Mouse (Mus musculus): ENCODE measurements at regions not wholly inside any gene's neighbourhood (a gene's known extent, or its start where the extent isn't known, plus 50 kb on each side); places are given as distances from the start of the nearest gene placed in this dataset.
A peak's percentile ranks its signal among the peaks of the same experiment; 100 is the strongest.
"Not testable (repeated sequence)": the region's sequence is repeated elsewhere in the genome, so short reads cannot be mapped to it uniquely, and the experiment has no call there.

DNA sequence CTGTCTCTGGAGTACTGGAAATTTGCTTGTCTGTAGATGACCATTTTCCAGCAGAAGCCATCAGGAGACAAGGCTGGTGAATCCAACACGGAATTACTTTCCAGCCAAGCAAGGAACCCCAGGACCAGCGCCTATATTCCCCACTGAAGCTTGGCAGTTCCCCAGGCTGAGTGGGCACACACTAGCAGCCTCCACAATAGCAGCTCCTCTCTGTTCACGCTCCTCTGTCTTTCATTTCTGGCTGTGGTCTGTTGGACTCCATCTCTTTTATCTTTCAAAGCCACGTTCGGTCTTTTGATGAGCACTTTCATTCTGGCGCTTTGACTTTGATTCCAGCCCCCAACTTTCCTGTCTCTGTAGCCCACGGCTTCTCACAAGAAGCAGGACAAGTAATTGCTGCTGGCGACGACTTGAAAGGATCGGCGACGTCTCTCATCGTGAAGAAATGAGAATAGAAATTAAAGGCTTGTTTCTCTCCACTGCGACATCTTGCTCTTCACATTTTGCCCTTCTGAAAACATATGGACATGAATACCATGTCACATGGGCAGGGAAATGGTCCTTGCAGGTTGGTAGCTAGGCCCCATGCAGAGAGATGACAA is 268.0 kb downstream of the Diras2 start:
- peak in 1 of 2 experiments; percentile 44 for DNase-seq (ENCODE audit: low spot score in 2 of 2)

DNA sequence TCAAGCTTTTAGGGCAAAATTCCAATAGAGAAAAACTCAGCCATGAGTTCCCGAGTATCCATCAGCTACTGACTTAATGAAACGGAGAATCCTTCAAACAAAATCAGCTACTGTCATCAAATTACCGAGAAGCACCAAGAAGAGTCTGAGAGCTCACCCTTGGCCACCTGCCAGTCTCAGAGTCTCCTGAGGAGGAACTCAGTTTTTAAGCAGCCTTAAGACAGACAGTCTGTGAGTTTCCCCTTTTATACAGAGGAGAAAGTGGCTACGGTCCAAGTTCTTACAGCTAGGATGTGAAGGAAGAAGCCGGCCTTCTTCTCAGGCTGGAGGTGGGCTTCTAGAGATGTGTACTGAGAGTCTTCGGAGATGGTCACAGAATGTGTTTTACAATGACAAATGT is 262.8 kb downstream of the Diras2 start:
- DNase-seq (ENCODE audit: low spot score in 2 of 2) = no peak

DNA sequence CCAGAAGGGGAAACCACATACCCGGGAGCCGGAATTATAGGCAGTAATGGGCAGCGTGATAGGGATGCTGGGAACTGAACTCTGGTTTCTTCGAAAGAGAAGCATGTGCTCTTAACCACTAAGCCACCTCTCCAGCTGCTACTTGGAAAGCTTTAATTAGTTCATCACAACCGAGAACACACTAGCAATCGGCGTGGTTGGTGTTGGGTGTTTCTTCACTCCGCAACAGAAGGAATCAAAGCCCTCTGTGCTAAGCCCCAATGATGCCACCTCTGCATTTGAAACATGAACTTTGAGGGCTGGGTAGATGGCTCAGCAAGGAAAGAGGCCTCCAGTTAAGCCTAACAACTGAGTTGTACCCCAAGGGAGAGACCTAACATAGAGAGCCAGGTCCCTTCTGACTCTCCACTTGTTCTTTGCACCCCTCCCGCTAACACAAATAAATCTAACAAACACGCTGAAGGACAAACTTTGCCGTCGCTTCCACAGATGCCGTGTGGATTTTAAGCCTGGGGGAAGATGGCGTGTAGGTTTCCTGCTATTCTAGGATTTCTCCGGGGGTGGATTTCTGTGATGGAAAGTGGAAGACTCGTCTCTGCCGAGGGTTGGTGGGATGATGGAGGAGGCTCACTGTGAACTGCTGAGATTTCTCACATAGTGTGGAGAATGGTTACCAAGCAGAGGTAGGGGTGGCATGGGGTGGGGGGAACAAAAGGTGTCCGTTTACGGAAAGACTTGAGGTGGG is 257.4 kb downstream of the Diras2 start:
- DNase-seq (ENCODE audit: low spot score in 2 of 2) = peak in 1 of 2 experiments; percentile 66

DNA sequence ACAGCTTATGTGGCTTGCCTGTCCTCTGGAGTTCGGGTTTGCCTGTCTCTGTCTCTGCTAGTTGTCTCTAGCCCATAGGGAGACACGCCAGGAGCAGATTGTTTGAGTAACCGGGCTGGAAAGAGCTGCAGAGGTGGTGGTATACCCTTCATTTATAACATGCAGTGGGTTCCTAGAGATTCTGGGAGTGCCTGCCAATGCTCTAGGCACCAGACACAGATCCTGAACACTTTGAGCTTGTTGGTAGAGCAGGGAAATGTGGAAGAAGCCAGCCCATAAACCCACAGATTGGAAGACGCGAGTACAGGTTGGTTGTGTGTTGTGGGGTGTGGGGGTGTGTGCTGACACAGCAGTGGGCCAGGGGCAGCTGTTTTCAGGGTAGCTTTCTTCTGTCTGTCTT is 255.9 kb downstream of the Diras2 start:
- DNase-seq (ENCODE audit: low spot score in 2 of 2) = no peak

DNA sequence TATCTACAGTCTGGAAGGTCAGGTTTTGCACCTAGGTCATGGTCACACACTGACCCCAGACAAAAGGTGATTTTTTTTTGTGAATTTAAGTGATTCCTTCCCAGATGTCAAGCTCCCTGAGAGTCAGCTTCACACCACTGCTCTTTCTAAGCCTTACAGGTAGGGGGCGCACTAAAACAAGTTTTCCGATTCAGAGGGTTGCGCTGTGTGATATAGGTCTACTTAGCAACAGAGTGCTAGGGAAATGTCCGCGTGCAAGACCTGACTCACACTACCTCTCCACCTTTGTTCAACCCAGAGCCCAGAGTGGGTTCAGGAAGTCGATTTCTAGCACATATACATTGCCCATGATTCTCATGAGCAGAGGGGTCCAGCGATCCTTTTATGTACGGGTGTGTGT is 255.4 kb downstream of the Diras2 start:
- DNase-seq (ENCODE audit: low spot score in 2 of 2) = peak in 1 of 2 experiments; percentile 67

DNA sequence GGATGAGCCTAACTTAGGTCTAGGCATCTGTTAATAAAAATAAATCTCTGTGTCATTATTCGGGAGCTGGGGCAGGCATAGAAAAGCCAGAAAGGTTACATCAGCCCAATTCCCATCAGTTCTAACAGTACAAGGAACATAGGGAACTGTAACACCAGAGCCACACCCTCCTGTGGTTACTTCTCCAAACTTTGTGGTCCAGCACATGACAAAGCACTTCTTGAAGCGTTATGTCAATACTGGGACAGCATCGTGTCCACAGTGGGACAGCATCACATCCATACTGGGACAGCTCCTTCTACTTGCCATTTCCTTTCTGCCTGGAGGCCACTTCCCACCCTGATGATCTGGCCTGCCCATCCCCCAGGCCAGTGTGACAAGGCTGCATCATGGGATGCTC is 253.9 kb downstream of the Diras2 start:
- no peak for DNase-seq (ENCODE audit: low spot score in 2 of 2)

DNA sequence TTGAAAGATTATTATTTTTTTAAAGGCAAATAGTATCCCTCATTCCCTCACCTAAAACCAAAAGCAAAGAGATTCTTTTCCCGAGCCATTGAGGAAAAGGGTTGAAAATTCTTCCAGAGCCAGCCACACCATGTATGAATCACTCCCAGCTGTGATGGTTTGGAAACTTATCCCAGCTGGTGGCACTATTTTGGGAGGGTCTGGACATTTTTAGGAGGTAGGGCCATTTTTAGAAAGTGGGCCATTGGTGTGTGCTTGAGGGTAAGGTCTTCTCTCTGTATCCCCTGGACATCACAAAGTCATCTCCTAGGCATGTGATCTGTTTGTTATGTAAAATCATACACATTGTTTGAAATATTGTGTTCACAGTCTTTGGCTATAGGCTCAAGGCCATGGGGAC is 252.2 kb downstream of the Diras2 start:
- no peak for DNase-seq (ENCODE audit: low spot score in 2 of 2)

DNA sequence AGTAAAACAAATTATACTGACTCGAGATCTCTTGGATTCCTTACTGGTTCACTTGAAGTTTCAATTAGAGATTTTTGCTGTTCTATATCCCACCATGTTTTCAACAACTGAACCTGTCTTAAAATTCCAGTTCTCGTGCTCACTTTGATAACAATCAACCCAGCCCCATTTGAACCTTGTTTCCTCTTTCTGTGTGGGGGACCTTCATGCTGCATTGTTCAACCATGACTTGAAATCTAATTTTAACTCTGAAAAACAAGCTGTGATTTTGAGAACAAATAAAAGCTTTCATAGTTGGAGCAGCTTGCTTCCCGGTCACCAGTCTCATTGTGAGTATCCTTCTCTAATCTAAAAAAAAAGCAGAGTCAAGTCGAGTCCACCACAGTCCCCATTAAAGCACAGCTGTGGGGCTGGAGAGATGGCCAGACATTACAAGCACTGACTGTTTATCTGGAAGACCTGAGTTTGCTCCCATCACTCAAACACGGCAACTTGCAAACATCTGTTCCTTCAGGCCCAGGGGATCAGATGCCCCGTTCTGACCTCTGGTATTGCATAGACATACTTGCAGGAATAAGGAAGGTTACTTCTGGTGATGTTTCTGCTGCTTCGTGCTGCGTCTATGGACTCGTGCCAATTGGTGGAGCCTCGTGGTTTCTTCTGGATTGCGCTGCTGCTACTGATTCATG is 251.7 kb downstream of the Diras2 start:
- DNase-seq (ENCODE audit: low spot score in 2 of 2) = no peak

DNA sequence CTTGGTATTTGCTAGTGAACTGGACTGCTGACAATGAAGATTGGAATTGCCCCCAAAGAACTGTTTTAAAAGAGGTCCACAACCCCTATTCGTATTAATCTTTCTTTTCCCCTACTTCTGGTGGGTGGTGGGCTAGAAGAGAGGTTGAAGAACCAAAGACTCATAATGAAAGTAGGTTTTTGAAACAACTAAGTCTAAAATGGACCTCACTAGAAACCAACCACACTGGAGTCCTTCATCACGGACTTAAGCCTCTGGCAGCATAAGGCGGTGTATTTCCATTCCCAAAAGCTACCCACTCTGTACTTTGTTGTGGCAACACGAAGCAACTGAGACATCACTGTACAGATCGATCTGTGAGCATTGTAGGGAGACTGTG is 251.1 kb downstream of the Diras2 start:
- no peak for DNase-seq (ENCODE audit: low spot score in 2 of 2)

DNA sequence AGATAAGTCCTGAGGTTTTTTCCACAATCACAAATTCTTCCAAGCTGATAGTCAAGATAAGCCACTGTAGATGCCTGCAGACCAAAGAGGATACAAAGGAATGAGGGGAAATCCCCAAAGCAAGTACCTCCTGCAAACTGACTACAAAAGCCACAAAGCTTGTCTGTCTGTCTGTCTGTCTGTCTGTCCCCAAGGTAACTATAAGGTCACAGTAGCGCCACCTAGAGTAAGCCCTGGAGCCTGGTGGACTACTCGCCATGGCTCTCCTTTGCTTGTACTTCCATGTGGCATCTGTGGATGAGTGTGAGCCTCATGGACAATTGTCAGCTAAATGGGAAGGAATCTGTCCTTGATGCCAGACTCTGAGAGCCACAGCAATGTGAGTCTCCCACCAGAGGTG is 249.8 kb downstream of the Diras2 start:
- no peak for DNase-seq (ENCODE audit: low spot score in 2 of 2)

DNA sequence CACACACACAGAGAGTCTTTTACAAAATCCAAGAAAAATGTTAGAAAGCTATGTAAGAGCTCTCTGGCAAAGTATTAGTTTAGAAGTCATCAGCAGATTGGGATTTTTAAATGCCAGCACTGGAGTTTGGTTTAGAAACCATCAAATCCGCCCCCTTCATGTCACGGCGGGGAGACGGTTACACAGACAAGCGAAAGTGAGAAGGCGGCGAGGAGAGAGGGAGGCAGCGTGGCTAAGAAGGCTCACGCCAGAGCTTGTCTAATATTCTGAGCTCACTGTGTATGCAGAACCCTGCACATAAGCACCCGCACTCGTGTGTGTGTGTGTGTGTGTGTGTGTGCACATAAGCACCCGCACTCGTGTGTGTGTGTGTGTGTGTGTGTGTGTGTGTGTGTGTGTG is 248.6 kb downstream of the Diras2 start:
- peak; percentile 64 to 65 for DNase-seq (ENCODE audit: low spot score in 2 of 2)

DNA sequence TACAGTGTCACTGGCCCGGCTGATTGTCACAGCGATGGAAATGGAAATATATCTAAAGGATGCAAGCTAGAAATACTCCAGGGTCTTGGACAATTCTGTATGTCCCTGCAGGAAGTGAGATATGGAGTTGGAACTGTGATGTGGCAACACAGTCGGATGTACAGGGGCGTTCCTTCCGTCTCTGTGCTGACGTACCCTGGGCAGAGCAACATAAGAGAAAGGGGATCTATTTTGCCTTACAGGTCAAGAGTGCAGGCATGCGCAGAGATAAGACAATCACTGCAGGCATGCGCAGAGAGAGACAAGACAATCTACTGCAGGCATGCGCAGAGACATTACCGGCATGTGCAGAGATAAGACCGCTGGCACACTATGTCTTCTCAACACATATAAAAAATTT is 247.6 kb downstream of the Diras2 start:
- DNase-seq (ENCODE audit: low spot score in 2 of 2) = no peak

DNA sequence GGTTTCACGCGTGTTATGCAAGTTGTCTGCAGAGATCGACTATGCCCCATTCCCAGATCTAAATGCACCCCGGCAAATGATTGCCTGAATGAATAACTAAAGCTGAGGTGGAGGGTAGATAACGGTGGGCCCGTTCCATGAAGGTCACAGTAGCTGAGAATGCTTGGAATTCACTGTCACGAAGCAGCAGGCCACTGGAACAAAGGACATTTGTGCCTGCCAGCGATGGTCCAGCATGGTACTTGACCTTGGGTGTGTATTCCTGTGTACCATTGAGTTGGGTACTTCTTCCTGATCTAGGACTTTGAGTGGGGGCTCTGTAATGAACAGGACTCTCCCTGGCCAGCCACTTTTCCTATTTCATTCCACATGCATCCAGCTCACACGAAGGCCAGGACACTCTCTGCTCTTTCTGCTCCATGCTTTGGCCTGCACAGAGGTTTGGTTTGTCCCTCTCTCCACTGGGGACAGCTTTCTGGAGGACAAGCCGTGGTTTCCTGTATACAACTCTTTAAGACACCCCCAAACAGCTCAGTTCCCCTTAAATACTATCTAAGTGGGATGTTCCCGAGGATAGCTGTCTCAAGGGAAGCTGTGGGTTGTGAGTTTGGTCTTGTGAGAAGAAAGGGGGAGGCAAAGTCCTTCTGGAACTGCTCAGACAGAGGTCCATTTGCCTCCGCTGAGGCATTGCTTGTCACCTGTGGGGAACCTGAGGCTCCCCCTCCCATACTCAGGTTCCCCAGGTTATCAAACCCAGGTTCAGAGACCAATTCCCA is 246.9 kb downstream of the Diras2 start:
- no peak for DNase-seq (ENCODE audit: low spot score in 2 of 2)

DNA sequence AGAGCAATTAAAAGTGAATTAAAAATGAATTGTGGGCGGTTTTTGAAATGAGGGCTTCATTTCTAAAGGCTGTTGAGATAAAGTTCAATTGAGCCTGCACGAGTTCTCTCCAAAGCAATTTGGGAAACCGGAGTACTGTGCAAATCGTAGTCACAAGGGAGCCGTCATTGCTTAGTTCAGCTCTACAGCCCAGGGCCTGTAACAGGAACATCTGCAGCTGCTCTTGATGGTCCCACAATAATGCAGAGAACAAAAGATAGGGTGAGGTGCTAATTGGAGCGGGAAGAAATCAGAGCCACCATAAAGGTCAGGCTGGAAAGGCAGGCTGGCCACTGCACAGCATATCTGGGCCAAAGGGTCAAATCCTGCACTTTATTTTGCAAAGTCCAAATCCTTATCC is 242.7 kb downstream of the Diras2 start:
- no peak for DNase-seq (ENCODE audit: low spot score in 2 of 2)

DNA sequence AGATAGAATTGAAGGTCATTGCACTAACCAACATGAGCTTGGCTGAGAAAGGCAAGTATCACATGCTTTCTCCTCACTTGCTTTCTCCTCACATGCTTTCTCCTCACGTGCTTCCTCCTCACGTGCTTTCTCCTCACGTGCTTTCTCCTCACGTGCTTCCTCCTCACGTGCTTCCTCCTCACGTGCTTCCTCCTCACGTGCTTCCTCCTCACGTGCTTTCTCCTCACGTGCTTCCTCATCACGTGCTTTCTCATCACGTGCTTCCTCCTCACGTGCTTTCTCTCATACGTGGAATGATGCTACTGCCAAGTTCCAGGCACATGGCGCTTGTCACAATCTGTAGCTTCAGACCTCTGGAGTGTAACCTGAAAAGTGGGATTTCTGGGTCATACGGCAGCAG is 235.2 kb downstream of the Diras2 start:
- DNase-seq (ENCODE audit: low spot score in 2 of 2) = no peak

DNA sequence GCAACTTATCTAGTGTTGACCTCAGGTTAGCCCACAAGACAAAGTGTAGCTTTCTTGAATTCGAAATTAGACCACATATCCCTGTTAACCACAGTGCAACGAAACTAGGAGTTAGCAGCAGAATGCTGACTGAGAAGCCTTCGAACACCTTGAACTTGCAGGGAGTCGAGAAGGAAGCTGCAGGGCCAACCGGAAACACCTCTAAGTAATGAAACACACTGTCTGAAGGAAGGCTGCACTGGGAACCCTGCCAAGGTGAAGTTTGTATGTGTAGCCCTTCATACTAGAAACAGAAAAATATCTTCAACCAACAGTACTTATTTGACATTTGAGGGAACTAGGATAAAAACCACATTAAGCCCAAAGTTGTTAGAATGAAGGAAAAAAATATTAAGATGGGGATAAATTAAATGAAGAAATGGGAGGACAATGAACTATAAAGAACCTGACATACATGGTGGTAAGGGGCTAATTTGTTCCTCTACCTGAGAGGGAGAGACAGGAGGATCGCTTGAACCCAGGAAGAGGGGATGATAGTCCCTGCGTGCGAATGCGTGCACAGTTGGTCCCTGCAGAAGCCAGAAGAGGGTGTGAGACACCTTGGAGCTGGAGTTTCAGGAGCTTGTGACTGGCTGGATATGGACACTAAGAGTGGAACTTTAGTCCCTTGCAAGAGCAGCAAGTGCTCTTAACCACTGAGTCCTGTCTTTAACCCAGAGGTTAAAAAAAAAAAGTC is 234.4 kb downstream of the Diras2 start:
- DNase-seq (ENCODE audit: low spot score in 2 of 2) = no peak

DNA sequence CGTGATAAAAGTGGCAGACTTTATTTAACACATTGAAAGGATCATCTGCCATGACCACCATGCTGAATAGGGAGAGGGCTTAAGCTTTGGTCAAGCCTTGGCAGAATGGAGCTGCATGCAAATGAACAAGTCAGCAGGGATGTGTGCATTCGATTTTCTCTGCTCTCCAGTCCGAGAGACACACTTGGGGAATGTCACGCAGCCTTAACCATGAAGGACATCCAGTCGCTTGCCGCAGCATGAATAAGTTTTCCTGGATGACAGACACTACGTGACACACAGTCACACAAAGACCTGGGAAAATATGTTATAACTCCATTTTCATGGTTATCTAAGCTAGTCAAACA is 233.8 kb downstream of the Diras2 start:
- no peak for DNase-seq (ENCODE audit: low spot score in 2 of 2)

DNA sequence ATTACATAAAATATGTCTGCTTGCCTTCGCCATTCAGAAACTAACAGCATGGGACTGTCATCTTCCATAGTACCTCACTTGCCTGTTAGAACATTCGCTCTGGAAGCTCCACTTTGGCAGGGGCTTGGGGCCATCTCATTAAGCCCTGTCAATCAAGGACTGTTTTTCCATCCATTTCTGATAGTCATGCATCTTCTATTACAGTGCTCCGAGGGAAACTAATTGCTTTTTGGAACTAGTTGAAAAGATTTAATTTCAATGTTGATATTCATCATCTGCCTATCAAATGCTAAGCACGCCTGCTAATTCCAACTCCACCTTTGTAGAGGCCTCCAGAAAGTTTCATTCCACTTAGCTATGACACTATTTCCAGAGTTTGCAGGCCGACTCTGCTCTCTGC is 232.7 kb downstream of the Diras2 start:
- no peak for DNase-seq (ENCODE audit: low spot score in 2 of 2)

DNA sequence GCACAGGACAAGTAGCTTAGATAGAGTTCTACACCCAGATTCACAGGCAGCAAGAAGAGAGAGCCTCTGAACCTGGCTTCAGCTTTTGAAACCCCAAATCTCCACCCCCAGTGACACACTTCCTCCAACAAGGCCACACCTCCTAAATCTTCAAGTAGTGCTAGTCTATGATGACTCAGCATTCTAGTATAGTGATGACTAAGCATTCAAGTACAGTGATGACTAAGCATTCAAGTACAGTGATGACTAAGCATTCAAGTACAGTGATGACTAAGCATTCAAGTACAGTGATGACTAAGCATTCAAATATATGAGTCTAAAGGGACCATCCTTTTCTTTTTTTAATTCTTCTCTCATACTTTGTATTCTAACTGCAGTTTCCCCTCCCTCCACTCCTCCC is 225.8 kb downstream of the Diras2 start:
- not testable (repeated sequence) for DNase-seq (ENCODE audit: low spot score in 2 of 2)

DNA sequence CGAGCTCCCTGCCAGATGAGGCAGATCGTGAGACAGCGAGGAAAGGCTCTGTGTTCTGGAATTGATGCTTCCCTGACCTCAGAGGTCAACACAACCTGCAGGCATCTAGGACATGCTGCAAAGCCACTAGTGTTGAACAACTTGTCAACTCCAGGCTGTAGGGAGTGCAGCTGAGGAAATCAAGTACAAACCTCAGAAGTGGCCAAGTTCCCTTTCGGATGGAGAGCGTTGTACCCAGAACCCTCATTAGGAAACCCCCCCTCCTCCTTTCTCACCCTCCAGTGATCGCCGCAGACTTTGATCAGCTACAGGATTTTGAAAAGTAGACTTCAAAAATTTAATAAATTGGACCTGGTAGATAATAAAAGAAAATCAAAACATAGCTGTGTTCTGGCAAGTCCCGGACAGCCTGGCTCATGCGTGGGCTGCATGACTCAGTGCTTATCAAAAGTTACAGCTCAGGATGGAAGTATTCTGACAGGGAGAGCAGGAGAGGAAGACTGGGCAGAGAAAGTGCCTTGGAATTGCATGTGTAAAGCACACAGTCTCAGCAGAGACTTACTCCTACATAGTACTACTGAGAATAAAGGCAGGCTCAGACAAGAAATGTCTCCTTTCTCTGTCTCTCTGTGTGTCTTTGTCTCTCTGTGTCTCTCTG is 224.2 kb downstream of the Diras2 start:
- peak in 1 of 2 experiments; percentile 46 for DNase-seq (ENCODE audit: low spot score in 2 of 2)

DNA sequence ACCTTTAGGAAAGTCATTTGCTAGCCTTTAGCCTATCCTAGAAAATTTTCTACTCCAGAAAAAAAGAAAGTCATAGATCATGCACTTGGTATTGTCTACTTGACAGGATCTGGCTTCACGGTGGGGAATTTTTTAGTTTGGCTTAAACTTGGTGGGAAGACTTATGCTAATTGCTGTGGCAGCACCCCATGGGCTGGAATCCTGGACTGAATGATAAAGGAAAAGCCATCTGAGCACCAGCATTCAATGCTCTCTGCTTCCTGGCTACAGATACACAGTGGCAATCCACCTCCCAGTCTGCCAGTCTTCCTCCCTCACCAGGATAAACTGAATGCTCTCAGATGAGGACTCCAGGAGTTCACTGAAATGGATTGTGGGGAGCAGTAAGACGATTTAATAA is 220.1 kb downstream of the Diras2 start:
- DNase-seq (ENCODE audit: low spot score in 2 of 2) = no peak
